Mouse (Mus musculus) MEL (cell line): ENCODE results near the gene Sdc1. TPM values are rescaled to one million over a fixed set of nuclear protein-coding genes. Genes with fewer than 3 reads are reported as not detected.

ENCODE experiments used
- DNase-seq: peaks from one replicate; pipeline ENCODE4 v3.0.0; 2011; ENCODE audit warnings: low read depth, low spot score
- H3K27ac ChIP-seq: 2 replicates; pipeline ENCODE4 v1.5.1; 2012; ENCODE audit warnings: low read depth, mild to moderate bottlenecking, control low read depth, low read length, moderate library complexity; ENCODE audit not compliant: control insufficient read depth
- H3K27me3 ChIP-seq, 2 experiments: fragments of 150-350 bp in 1 of 2; sonication (generic) in 1 of 2; 2 replicates each; pipeline ENCODE4 v1.6.1; 2012; ENCODE audit warnings: low read length in 2 of 2, mild to moderate bottlenecking in 2 of 2, improper control_type of control experiment in 1 of 2, moderate library complexity in 1 of 2; ENCODE audit not compliant: insufficient read depth in 2 of 2, control insufficient read depth in 1 of 2
- H3K36me3 ChIP-seq, 2 experiments: 2 replicates each; pipeline ENCODE4 v1.6.1; 2012 to 2014; ENCODE audit warnings: low read length in 2 of 2, improper control_type of control experiment in 1 of 2, inconsistent platforms in 1 of 2, mild to moderate bottlenecking in 1 of 2; ENCODE audit not compliant: insufficient read depth in 2 of 2, control insufficient read depth in 1 of 2
- H3K4me1 ChIP-seq, 2 experiments: fragments of 150-350 bp in 1 of 2; sonication (generic) in 1 of 2; 2 replicates each; pipeline ENCODE4 v1.6.1; 2012; ENCODE audit warnings: low read length in 2 of 2, improper control_type of control experiment in 1 of 2, mild to moderate bottlenecking in 1 of 2; ENCODE audit not compliant: insufficient read depth in 2 of 2, control insufficient read depth in 1 of 2
- H3K4me3 ChIP-seq, 2 experiments: fragments of 150-350 bp in 1 of 2; sonication (generic) in 1 of 2; 2 replicates each; pipeline ENCODE4 v1.5.1; 2012; ENCODE audit warnings: low read depth in 2 of 2, low read length in 2 of 2, mild to moderate bottlenecking in 2 of 2, moderate library complexity in 2 of 2, control low read depth in 1 of 2, improper control_type of control experiment in 1 of 2; ENCODE audit not compliant: control insufficient read depth in 1 of 2, insufficient read depth in 1 of 2
- H3K79me2 ChIP-seq: 2 replicates; pipeline ENCODE4 v1.6.1; 2012; ENCODE audit warnings: mild to moderate bottlenecking, low read length, moderate library complexity; ENCODE audit not compliant: control insufficient read depth, poor library complexity, insufficient read depth
- H3K9ac ChIP-seq: 2 replicates; pipeline ENCODE4 v1.6.1; 2012; ENCODE audit warnings: low read depth, mild to moderate bottlenecking, control low read depth, low read length, moderate library complexity; ENCODE audit not compliant: control insufficient read depth, poor library complexity, severe bottlenecking
- H3K9me3 ChIP-seq: fragments of 150-350 bp; sonication (generic); replicated peaks from 2 replicates; pipeline ENCODE4 v1.6.1; 2012; ENCODE audit warnings: mild to moderate bottlenecking, low read length, improper control_type of control experiment, moderate library complexity; ENCODE audit not compliant: insufficient read depth
- BHLHE40 ChIP-seq: IDR thresholded peaks from 2 replicates; pipeline ENCODE4 v1.6.1; 2012; ENCODE audit warnings: low read depth, mild to moderate bottlenecking, inconsistent platforms, low read length, improper control_type of control experiment, borderline replicate concordance
- CHD1 ChIP-seq: IDR thresholded peaks from 2 replicates; pipeline ENCODE4 v1.6.1; 2012; ENCODE audit warnings: low read depth, mild to moderate bottlenecking, inconsistent platforms, low read length, improper control_type of control experiment
- CHD2 ChIP-seq: IDR thresholded peaks from 2 replicates; pipeline ENCODE4 v1.6.1; 2011; ENCODE audit warnings: low read length, improper control_type of control experiment
- ETS1 ChIP-seq: IDR thresholded peaks from 2 replicates; pipeline ENCODE4 v1.6.1; 2012; ENCODE audit warnings: low read depth, mild to moderate bottlenecking, inconsistent platforms, low read length, improper control_type of control experiment, moderate library complexity
- HCFC1 ChIP-seq: IDR thresholded peaks from 2 replicates; pipeline ENCODE4 v1.6.1; 2012; ENCODE audit warnings: low read depth, mild to moderate bottlenecking, inconsistent platforms, low read length, improper control_type of control experiment, moderate library complexity
- MAFK ChIP-seq: IDR thresholded peaks from 2 replicates; pipeline ENCODE4 v1.6.1; 2011; ENCODE audit warnings: low read depth, mild to moderate bottlenecking, low read length, improper control_type of control experiment, borderline replicate concordance
- MYB ChIP-seq: IDR thresholded peaks from 2 replicates; pipeline ENCODE4 v1.6.1; 2011; ENCODE audit warnings: mild to moderate bottlenecking, low read depth, low read length, improper control_type of control experiment
- NELFE ChIP-seq: IDR thresholded peaks from 2 replicates; pipeline ENCODE4 v1.6.1; 2011; ENCODE audit warnings: low read depth, low read length, improper control_type of control experiment
- NRF1 ChIP-seq: IDR thresholded peaks from 2 replicates; pipeline ENCODE4 v1.6.1; 2014; ENCODE audit warnings: low read depth, mild to moderate bottlenecking, inconsistent platforms, low read length, improper control_type of control experiment, moderate library complexity; ENCODE audit not compliant: poor library complexity, insufficient read depth, severe bottlenecking
- POLR2A ChIP-seq, 2 experiments: IDR thresholded peaks; 2 replicates each; pipeline ENCODE4 v1.6.1; 2011 to 2012; ENCODE audit warnings: low read length in 2 of 2, mild to moderate bottlenecking in 2 of 2, control low read depth in 1 of 2, improper control_type of control experiment in 1 of 2, low read depth in 1 of 2, moderate library complexity in 1 of 2; ENCODE audit not compliant: control insufficient read depth in 1 of 2, insufficient read depth in 1 of 2, poor library complexity in 1 of 2
- POLR2AphosphoS5 ChIP-seq: IDR thresholded peaks from 2 replicates; pipeline ENCODE4 v1.6.1; 2012; ENCODE audit warnings: low read depth, borderline replicate concordance, mild to moderate bottlenecking, inconsistent platforms, low read length, moderate library complexity, mixed read lengths
- RAD21 ChIP-seq: IDR thresholded peaks from 2 replicates; pipeline ENCODE4 v1.6.1; 2011; ENCODE audit warnings: mild to moderate bottlenecking, low read depth, low read length, improper control_type of control experiment
- TAL1 ChIP-seq: IDR thresholded peaks from 2 replicates; pipeline ENCODE4 v1.6.1; 2012; ENCODE audit warnings: mild to moderate bottlenecking, inconsistent platforms, low read length, moderate library complexity, mixed read lengths
- TBP ChIP-seq: IDR thresholded peaks from 2 replicates; pipeline ENCODE4 v1.8.0; 2011; ENCODE audit warnings: low read depth, low read length, improper control_type of control experiment
- TCF12 ChIP-seq: IDR thresholded peaks from 2 replicates; pipeline ENCODE4 v1.6.1; 2014; ENCODE audit warnings: low read depth, mild to moderate bottlenecking, inconsistent platforms, low read length, improper control_type of control experiment, moderate library complexity
- UBTF ChIP-seq: IDR thresholded peaks from 2 replicates; pipeline ENCODE4 v1.6.1; 2012; ENCODE audit warnings: low read depth, mild to moderate bottlenecking, inconsistent platforms, low read length, improper control_type of control experiment, moderate library complexity, borderline replicate concordance; ENCODE audit not compliant: insufficient read depth
- ZNF384 ChIP-seq: IDR thresholded peaks from 2 replicates; pipeline ENCODE4 v1.6.1; 2012; ENCODE audit warnings: low read depth, mild to moderate bottlenecking, inconsistent platforms, low read length, improper control_type of control experiment
- polyA plus RNA-seq, 2 experiments: library from polyadenylated mRNA; stranded (reverse) in 1 of 2; unstranded in 1 of 2; fragments of >175 nt in 1 of 2; fragments of >200 nt in 1 of 2; gene quantifications; 2 replicates each; pipeline versions ENCODE4 v1.2.1 to v1.2.4; 2012; ENCODE audit warnings: low replicate concordance in 2 of 2, low read depth in 1 of 2; ENCODE audit not compliant: insufficient read length in 2 of 2, insufficient read depth in 1 of 2, missing spikeins in 1 of 2
- total RNA-seq: library from RNA; depleted of rRNA; stranded (reverse); fragments of 300-350 nt; gene quantifications from 2 replicates; pipeline ENCODE4 v1.2.3, GENCODE M21; 2012

Gene Sdc1
- total and polyA plus RNA-seq, 3 experiments: 32.3 to 33.6 TPM; not detected in 1

- TF ChIP-seq NELFE (no peak; the same call in 1 of the 2 replicates), POLR2A (IDR thresholded peaks at IDR 0.05; ENCODE audit: control insufficient read depth in 1 of 2, insufficient read depth in 1 of 2, low read depth in 1 of 2, low read length in 2 of 2, poor library complexity in 1 of 2) (no peak), MAFK (no peak), BHLHE40 (peak; percentile 72; the same call in 1 of the 2 replicates), CHD1 (no peak), UBTF (no peak), HCFC1 (no peak), TBP (no peak)
Observed at GRCm38 (mm10) chr12:8772451-8773143, 1.5 kb downstream of the Sdc1 start (continued).

- peak overlapping the region; percentile 90 for H3K9ac ChIP-seq
- peaks cover 0 to 16% of the 10 kb centered on the region in 2 experiments; a peak in 2 of 4 replicates for H3K36me3 ChIP-seq
- H3K4me1 ChIP-seq: peaks cover 4 to 25% of the 10 kb centered on the region in 2 experiments
- no peak overlapping the region for H3K27ac ChIP-seq
- DNase-seq: no peak
- peak overlapping the region; percentile 86 to 87 for H3K4me3 ChIP-seq
- peaks cover 23% of the 10 kb centered on the region for H3K79me2 ChIP-seq
- no peak for TF ChIP-seq RAD21
- TF ChIP-seq POLR2AphosphoS5: no peak
- no peak for TF ChIP-seq BHLHE40
- H3K9me3 ChIP-seq: no peaks in the 10 kb centered on the region
- no peaks in the 10 kb centered on the region for H3K27me3 ChIP-seq
Observed at GRCm38 (mm10) chr12:8773336-8773735, 2.2 kb downstream of the Sdc1 start.

GRCm38 (mm10) chr12:8774183-8774582, 3.1 kb downstream of the Sdc1 start:
- H3K4me3 ChIP-seq: no peak overlapping the region
- no peaks in the 10 kb centered on the region for H3K27me3 ChIP-seq
- no peak for TF ChIP-seq TAL1
- TF ChIP-seq CHD1: no peak
- no peak for TF ChIP-seq ETS1
- no peak for TF ChIP-seq CHD2
- TF ChIP-seq MYB: no peak
- TF ChIP-seq TCF12: no peak
- no peak for TF ChIP-seq NRF1
- 0 out of 2 replicates have a peak, but pooled peaks have one; percentile 33 for TF ChIP-seq ZNF384
- TF ChIP-seq POLR2AphosphoS5: no peak
- no peak overlapping the region for H3K9ac ChIP-seq
- DNase-seq: no peak
- peaks cover 0 to 16% of the 10 kb centered on the region in 2 experiments; a peak in 2 of 4 replicates for H3K36me3 ChIP-seq
- H3K27ac ChIP-seq: no peak overlapping the region
- peaks cover 23% of the 10 kb centered on the region for H3K79me2 ChIP-seq
- peaks cover 4 to 25% of the 10 kb centered on the region in 2 experiments for H3K4me1 ChIP-seq
- no peaks in the 10 kb centered on the region for H3K9me3 ChIP-seq
